Mouse (Mus musculus) MEL (cell line): ENCODE results near the gene Dhrs1. TPM values are rescaled to one million over a fixed set of nuclear protein-coding genes. Genes with fewer than 3 reads are reported as not detected.

Experiments
- DNase-seq: peaks from one replicate; pipeline ENCODE4 v3.0.0; 2011; ENCODE audit warnings: low read depth, low spot score
- H3K27ac ChIP-seq: 2 replicates; pipeline ENCODE4 v1.5.1; 2012; ENCODE audit warnings: low read depth, mild to moderate bottlenecking, control low read depth, low read length, moderate library complexity; ENCODE audit not compliant: control insufficient read depth
- H3K27me3 ChIP-seq, 2 experiments: fragments of 150-350 bp in 1 of 2; sonication (generic) in 1 of 2; 2 replicates each; pipeline ENCODE4 v1.6.1; 2012; ENCODE audit warnings: low read length in 2 of 2, mild to moderate bottlenecking in 2 of 2, improper control_type of control experiment in 1 of 2, moderate library complexity in 1 of 2; ENCODE audit not compliant: insufficient read depth in 2 of 2, control insufficient read depth in 1 of 2
- H3K36me3 ChIP-seq, 2 experiments: 2 replicates each; pipeline ENCODE4 v1.6.1; 2012 to 2014; ENCODE audit warnings: low read length in 2 of 2, improper control_type of control experiment in 1 of 2, inconsistent platforms in 1 of 2, mild to moderate bottlenecking in 1 of 2; ENCODE audit not compliant: insufficient read depth in 2 of 2, control insufficient read depth in 1 of 2
- H3K4me1 ChIP-seq, 2 experiments: fragments of 150-350 bp in 1 of 2; sonication (generic) in 1 of 2; 2 replicates each; pipeline ENCODE4 v1.6.1; 2012; ENCODE audit warnings: low read length in 2 of 2, improper control_type of control experiment in 1 of 2, mild to moderate bottlenecking in 1 of 2; ENCODE audit not compliant: insufficient read depth in 2 of 2, control insufficient read depth in 1 of 2
- H3K4me3 ChIP-seq, 2 experiments: fragments of 150-350 bp in 1 of 2; sonication (generic) in 1 of 2; 2 replicates each; pipeline ENCODE4 v1.5.1; 2012; ENCODE audit warnings: low read depth in 2 of 2, low read length in 2 of 2, mild to moderate bottlenecking in 2 of 2, moderate library complexity in 2 of 2, control low read depth in 1 of 2, improper control_type of control experiment in 1 of 2; ENCODE audit not compliant: control insufficient read depth in 1 of 2, insufficient read depth in 1 of 2
- H3K79me2 ChIP-seq: 2 replicates; pipeline ENCODE4 v1.6.1; 2012; ENCODE audit warnings: mild to moderate bottlenecking, low read length, moderate library complexity; ENCODE audit not compliant: control insufficient read depth, poor library complexity, insufficient read depth
- H3K9ac ChIP-seq: 2 replicates; pipeline ENCODE4 v1.6.1; 2012; ENCODE audit warnings: low read depth, mild to moderate bottlenecking, control low read depth, low read length, moderate library complexity; ENCODE audit not compliant: control insufficient read depth, poor library complexity, severe bottlenecking
- H3K9me3 ChIP-seq: fragments of 150-350 bp; sonication (generic); replicated peaks from 2 replicates; pipeline ENCODE4 v1.6.1; 2012; ENCODE audit warnings: mild to moderate bottlenecking, low read length, improper control_type of control experiment, moderate library complexity; ENCODE audit not compliant: insufficient read depth
- EP300 ChIP-seq, 2 experiments: IDR thresholded peaks; 2 replicates each; pipeline ENCODE4 v1.6.1; 2011; ENCODE audit warnings: improper control_type of control experiment in 2 of 2, low read length in 2 of 2, low read depth in 1 of 2, mild to moderate bottlenecking in 1 of 2
- ETS1 ChIP-seq: IDR thresholded peaks from 2 replicates; pipeline ENCODE4 v1.6.1; 2012; ENCODE audit warnings: low read depth, mild to moderate bottlenecking, inconsistent platforms, low read length, improper control_type of control experiment, moderate library complexity
- GABPA ChIP-seq: IDR thresholded peaks from 2 replicates; pipeline ENCODE4 v1.6.1; 2012; ENCODE audit warnings: low read depth, mild to moderate bottlenecking, inconsistent platforms, low read length, improper control_type of control experiment, moderate library complexity
- GATA1 ChIP-seq: IDR thresholded peaks from 2 replicates; pipeline ENCODE4 v1.6.1; 2011; ENCODE audit warnings: low read depth, low read length, improper control_type of control experiment
- JUND ChIP-seq: IDR thresholded peaks from 2 replicates; pipeline ENCODE4 v1.6.1; 2011; ENCODE audit warnings: low read depth, mild to moderate bottlenecking, improper control_type of control experiment, low read length
- MAFK ChIP-seq: IDR thresholded peaks from 2 replicates; pipeline ENCODE4 v1.6.1; 2011; ENCODE audit warnings: low read depth, mild to moderate bottlenecking, low read length, improper control_type of control experiment, borderline replicate concordance
- MAX ChIP-seq: IDR thresholded peaks from 2 replicates; pipeline ENCODE4 v1.6.1; 2011; ENCODE audit warnings: low read length, improper control_type of control experiment
- MAZ ChIP-seq: IDR thresholded peaks from 2 replicates; pipeline ENCODE4 v1.6.1; 2012; ENCODE audit warnings: low read depth, mild to moderate bottlenecking, inconsistent platforms, low read length, improper control_type of control experiment
- MXI1 ChIP-seq: IDR thresholded peaks from 2 replicates; pipeline ENCODE4 v1.6.1; 2011; ENCODE audit warnings: mild to moderate bottlenecking, low read depth, low read length, improper control_type of control experiment
- MYB ChIP-seq: IDR thresholded peaks from 2 replicates; pipeline ENCODE4 v1.6.1; 2011; ENCODE audit warnings: mild to moderate bottlenecking, low read depth, low read length, improper control_type of control experiment
- MYC ChIP-seq: IDR thresholded peaks from 2 replicates; pipeline ENCODE4 v1.6.1; 2011; ENCODE audit warnings: low read depth, mild to moderate bottlenecking, low read length, improper control_type of control experiment, moderate library complexity
- NELFE ChIP-seq: IDR thresholded peaks from 2 replicates; pipeline ENCODE4 v1.6.1; 2011; ENCODE audit warnings: low read depth, low read length, improper control_type of control experiment
- POLR2A ChIP-seq, 2 experiments: IDR thresholded peaks; 2 replicates each; pipeline ENCODE4 v1.6.1; 2011 to 2012; ENCODE audit warnings: low read length in 2 of 2, mild to moderate bottlenecking in 2 of 2, control low read depth in 1 of 2, improper control_type of control experiment in 1 of 2, low read depth in 1 of 2, moderate library complexity in 1 of 2; ENCODE audit not compliant: control insufficient read depth in 1 of 2, insufficient read depth in 1 of 2, poor library complexity in 1 of 2
- POLR2AphosphoS2 ChIP-seq: IDR thresholded peaks from 2 replicates; pipeline ENCODE4 v1.6.1; 2011; ENCODE audit warnings: low read length, improper control_type of control experiment
- POLR2AphosphoS5 ChIP-seq: IDR thresholded peaks from 2 replicates; pipeline ENCODE4 v1.6.1; 2012; ENCODE audit warnings: low read depth, borderline replicate concordance, mild to moderate bottlenecking, inconsistent platforms, low read length, moderate library complexity, mixed read lengths
- RAD21 ChIP-seq: IDR thresholded peaks from 2 replicates; pipeline ENCODE4 v1.6.1; 2011; ENCODE audit warnings: mild to moderate bottlenecking, low read depth, low read length, improper control_type of control experiment
- SIN3A ChIP-seq: IDR thresholded peaks from 2 replicates; pipeline ENCODE4 v1.6.1; 2012; ENCODE audit warnings: low read length, improper control_type of control experiment, inconsistent platforms
- SMC3 ChIP-seq: IDR thresholded peaks from 2 replicates; pipeline ENCODE4 v1.6.1; 2011; ENCODE audit warnings: low read depth, low read length, improper control_type of control experiment
- TAL1 ChIP-seq: IDR thresholded peaks from 2 replicates; pipeline ENCODE4 v1.6.1; 2012; ENCODE audit warnings: mild to moderate bottlenecking, inconsistent platforms, low read length, moderate library complexity, mixed read lengths
- TBP ChIP-seq: IDR thresholded peaks from 2 replicates; pipeline ENCODE4 v1.8.0; 2011; ENCODE audit warnings: low read depth, low read length, improper control_type of control experiment
- UBTF ChIP-seq: IDR thresholded peaks from 2 replicates; pipeline ENCODE4 v1.6.1; 2012; ENCODE audit warnings: low read depth, mild to moderate bottlenecking, inconsistent platforms, low read length, improper control_type of control experiment, moderate library complexity, borderline replicate concordance; ENCODE audit not compliant: insufficient read depth
- USF1 ChIP-seq: IDR thresholded peaks from 2 replicates; pipeline ENCODE4 v1.6.1; 2014; ENCODE audit warnings: low read depth, mild to moderate bottlenecking, inconsistent platforms, low read length, improper control_type of control experiment, moderate library complexity
- USF2 ChIP-seq, 2 experiments: IDR thresholded peaks; 2 replicates each; pipeline ENCODE4 v1.6.1; 2011 to 2012; ENCODE audit warnings: improper control_type of control experiment in 2 of 2, low read length in 2 of 2, borderline replicate concordance in 1 of 2, inconsistent platforms in 1 of 2, low read depth in 1 of 2, mild to moderate bottlenecking in 1 of 2; ENCODE audit not compliant: insufficient read depth in 1 of 2
- ZC3H11A ChIP-seq: IDR thresholded peaks from 2 replicates; pipeline ENCODE4 v1.6.1; 2012; ENCODE audit warnings: low read depth, mild to moderate bottlenecking, inconsistent platforms, low read length, improper control_type of control experiment
- ZKSCAN1 ChIP-seq: IDR thresholded peaks from 2 replicates; pipeline ENCODE4 v1.6.1; 2012; ENCODE audit warnings: low read depth, mild to moderate bottlenecking, inconsistent platforms, low read length, improper control_type of control experiment, moderate library complexity
- ZMIZ1 ChIP-seq: IDR thresholded peaks from 2 replicates; pipeline ENCODE4 v1.6.1; 2012; ENCODE audit warnings: low read depth, mild to moderate bottlenecking, inconsistent platforms, low read length, improper control_type of control experiment, moderate library complexity
- ZNF384 ChIP-seq: IDR thresholded peaks from 2 replicates; pipeline ENCODE4 v1.6.1; 2012; ENCODE audit warnings: low read depth, mild to moderate bottlenecking, inconsistent platforms, low read length, improper control_type of control experiment
- polyA plus RNA-seq, 2 experiments: library from polyadenylated mRNA; stranded (reverse) in 1 of 2; unstranded in 1 of 2; fragments of >175 nt in 1 of 2; fragments of >200 nt in 1 of 2; gene quantifications; 2 replicates each; pipeline versions ENCODE4 v1.2.1 to v1.2.4; 2012; ENCODE audit warnings: low replicate concordance in 2 of 2, low read depth in 1 of 2; ENCODE audit not compliant: insufficient read length in 2 of 2, insufficient read depth in 1 of 2, missing spikeins in 1 of 2
- total RNA-seq: library from RNA; depleted of rRNA; stranded (reverse); fragments of 300-350 nt; gene quantifications from 2 replicates; pipeline ENCODE4 v1.2.3, GENCODE M21; 2012

The Dhrs1 gene
- total and polyA plus RNA-seq, 3 experiments = 20.0 to 48.8 TPM; not detected in 1

DNA sequence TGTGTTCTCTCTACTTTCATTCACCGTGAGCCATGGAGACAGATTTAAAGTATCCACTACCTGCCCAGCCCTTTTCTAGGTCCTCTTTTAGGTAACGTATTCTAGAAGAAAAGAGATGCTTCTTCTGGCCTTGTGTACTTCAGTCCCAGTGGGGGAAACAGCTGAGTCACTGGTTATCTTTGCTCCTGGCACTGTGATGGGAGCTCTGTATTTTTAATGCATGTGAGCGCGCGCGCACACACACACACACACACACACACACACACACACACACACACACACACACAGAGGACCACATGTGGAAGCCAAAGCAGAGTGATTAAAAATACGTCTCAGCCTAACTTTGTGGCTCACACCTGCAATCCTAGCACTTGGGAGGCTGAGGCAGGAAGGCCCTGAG lies 22.1 kb downstream of the Dhrs1 start (continued):
- TF ChIP-seq ZMIZ1 (no peak), TBP (no peak; the same call in 1 of the 2 replicates), RAD21 (no peak), POLR2AphosphoS5 (no peak), ZNF384 (no peak), GABPA (peak; percentile 68; the same call in 1 of the 2 replicates)

GRCm38 (mm10) chr14:55722438-55722945 lies 23.0 kb downstream of the Dhrs1 start:
- Histone ChIP-seq H3K4me3 (peak overlapping the region; percentile 84 to 90), H3K9me3 (no peaks in the 10 kb centered on the region), H3K9ac (peak overlapping the region; percentile 83), H3K36me3 (peaks cover 0 to 14% of the 10 kb centered on the region in 2 experiments; a peak in 2 of 4 replicates), H3K79me2 (peaks cover 2% of the 10 kb centered on the region; the same call in 1 of the 2 replicates), H3K4me1 (peaks cover 11 to 12% of the 10 kb centered on the region in 2 experiments), H3K27me3 (no peaks in the 10 kb centered on the region), H3K27ac (peak overlapping the region; percentile 88)
- TF ChIP-seq MAFK (no peak), TAL1 (0 out of 2 replicates have a peak, but pooled peaks have one; percentile 4), MYB (no peak), USF2 (IDR thresholded peaks at IDR 0.05; ENCODE audit: borderline replicate concordance in 1 of 2, insufficient read depth in 1 of 2, low read depth in 1 of 2, low read length in 2 of 2) (no peak), POLR2AphosphoS2 (no peak), NELFE (no peak), GATA1 (0 out of 2 replicates have a peak, but pooled peaks have one; percentile 50), ETS1 (peak; percentile 49; the same call in 1 of the 2 replicates), POLR2A (IDR thresholded peaks at IDR 0.05; ENCODE audit: control insufficient read depth in 1 of 2, insufficient read depth in 1 of 2, low read depth in 1 of 2, low read length in 2 of 2, poor library complexity in 1 of 2) (no peak), SIN3A (no peak), SMC3 (no peak)
- peak; percentile 67 for DNase-seq

GRCm38 (mm10) chr14:55721700-55722437 lies 23.6 kb downstream of the Dhrs1 start, which contains the start of gene Rabggta:
Rabggta (minus strand) TSS chr14:55722263.
- Histone ChIP-seq H3K9me3 (no peaks in the 10 kb centered on the region), H3K36me3 (peaks cover 0 to 14% of the 10 kb centered on the region in 2 experiments; a peak in 2 of 4 replicates), H3K79me2 (peaks cover 2% of the 10 kb centered on the region; the same call in 1 of the 2 replicates), H3K9ac (peak within 1 kb of the TSS; percentile 83), H3K27ac (peak within 1 kb of the TSS; percentile 88), H3K27me3 (no peaks in the 10 kb centered on the region), H3K4me1 (peaks cover 11 to 12% of the 10 kb centered on the region in 2 experiments), H3K4me3 (peak within 1 kb of the TSS; percentile 84 to 90)
- DNase-seq = peak; percentile 97
- TF ChIP-seq UBTF = no peak
- TF ChIP-seq ZKSCAN1 = no peak
- TF ChIP-seq MAZ = peak; percentile 91
- TF ChIP-seq EP300 (IDR thresholded peaks at IDR 0.05; ENCODE audit: low read depth in 1 of 2, low read length in 2 of 2) = peak in 1 of 2 experiments; percentile 38; a peak in 3 of 4 replicates
- TF ChIP-seq MAX = peak; percentile 51; the same call in 1 of the 2 replicates
- no peak; the same call in 1 of the 2 replicates for TF ChIP-seq RAD21
- TF ChIP-seq MYC = peak; percentile 62
- peak; percentile 93 for TF ChIP-seq MXI1
- peak; percentile 50; the same call in 1 of the 2 replicates for TF ChIP-seq ZMIZ1
- no peak for TF ChIP-seq GATA1
- TF ChIP-seq POLR2A (IDR thresholded peaks at IDR 0.05; ENCODE audit: control insufficient read depth in 1 of 2, insufficient read depth in 1 of 2, low read depth in 1 of 2, low read length in 2 of 2, poor library complexity in 1 of 2) = peak; percentile 62 to 76; a peak in 3 of 4 replicates
- no peak; the same call in 1 of the 2 replicates for TF ChIP-seq POLR2AphosphoS2
- TF ChIP-seq SMC3 = peak; percentile 29
- no peak for TF ChIP-seq JUND
- no peak for TF ChIP-seq MYB
- peak; percentile 41 for TF ChIP-seq USF1
- TF ChIP-seq ZC3H11A = no peak
